Mouse (Mus musculus): ENCODE measurements at regions not wholly inside any gene's neighbourhood (a gene's known extent, or its start where the extent isn't known, plus 50 kb on each side); places are given as distances from the start of the nearest gene placed in this dataset.

DNA sequence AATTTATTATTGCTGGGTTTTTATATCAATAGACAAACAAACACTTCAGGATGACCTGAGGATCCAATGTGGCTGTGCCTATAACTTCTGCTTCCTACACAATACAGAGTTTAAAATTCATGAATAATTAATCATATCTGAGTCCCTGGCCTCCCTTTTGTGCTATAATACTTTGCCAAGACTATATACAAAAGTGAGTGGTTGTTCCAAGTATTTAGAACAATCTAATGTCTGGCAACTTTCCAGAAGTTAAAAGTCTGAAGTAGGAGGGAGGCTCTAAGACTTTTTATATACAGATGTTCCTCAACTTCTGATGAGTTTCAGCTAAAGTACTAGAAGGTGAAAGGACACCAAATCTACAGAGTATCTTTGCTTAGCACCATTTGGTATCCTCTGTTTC is 333.5 kb downstream of the Pdgfc start:
- TF ChIP-seq CTCF (IDR thresholded peaks at IDR 0.05; ENCODE audit: low read depth) (no peak), EP300 (IDR thresholded peaks at IDR 0.05; ENCODE audit: low read depth) (no peak)

Data from heart, postnatal 0 days (tissue).